Mouse (Mus musculus) stomach, postnatal 0 days (tissue): ENCODE measurements at regions not wholly inside any gene's neighbourhood (a gene's known extent, or its start where the extent isn't known, plus 50 kb on each side); places are given as distances from the start of the nearest gene placed in this dataset.

Experiments used
- CTCF ChIP-seq: IDR thresholded peaks from 2 replicates; pipeline ENCODE4 v1.5.1; 2016; ENCODE audit warnings: antibody characterized with exemption, low read depth, mild to moderate bottlenecking, moderate library complexity
- EP300 ChIP-seq: optimal IDR thresholded peaks from 2 replicates; pipeline ENCODE3; 2016; ENCODE audit warnings: antibody characterized with exemption

- no peak for TF ChIP-seq CTCF
- no peak for TF ChIP-seq EP300
These were observed 129.1 kb upstream of the Frmd6 start for GRCm38 (mm10) chr12:70696256-70696655.
